In the genomic region with DNA sequence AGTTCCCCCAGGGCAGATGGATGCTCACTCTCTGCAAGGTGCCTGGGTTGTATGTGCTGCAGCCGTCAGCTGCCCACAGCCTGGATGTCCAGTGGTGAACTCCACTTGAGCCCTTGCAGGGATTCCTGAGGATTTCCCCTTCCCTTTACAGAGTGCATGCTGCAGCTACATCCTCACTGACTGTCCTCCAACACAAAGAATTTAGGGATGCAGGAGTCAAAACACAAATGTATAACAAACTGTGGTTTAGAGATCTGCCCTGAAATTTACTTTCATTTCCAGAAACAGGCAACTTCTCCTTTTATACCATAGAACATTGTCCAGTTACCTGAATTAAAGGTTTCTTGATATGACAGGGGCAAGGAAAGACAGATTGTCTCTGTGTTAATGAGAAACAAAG, we compare ENCODE assay signal across 15 mouse cellular contexts. TPM values are rescaled to one million over a fixed set of nuclear protein-coding genes. Genes with fewer than 3 reads are reported as not detected.
"Had no signal": no experiment of that assay in that cellular context is flagged by ENCODE, and none has a peak within 500 bp of the region (broad histone marks: within the 10 kb centered on the region; RNA-seq: fewer than 3 reads in every experiment).

No protein-coding gene starts in this region.

RNA-seq across cellular contexts. Expression of gene Hsd3b5, which starts 13.3 kb away (rescaled TPM):
- total RNA-seq: heart, postnatal 10 days; heart, postnatal 14 days; heart, postnatal 25 days; heart, postnatal 36 days; heart, postnatal 4 days; hematopoietic stem cell, adult 5-6 weeks; hindbrain, postnatal 0 days; layer of hippocampus, adult 18-20 months; layer of hippocampus, adult 2 months; layer of hippocampus, adult 8-10 months; layer of hippocampus, postnatal 10 days; layer of hippocampus, postnatal 14 days; layer of hippocampus, postnatal 25 days; layer of hippocampus, postnatal 36 days; left cerebral cortex, adult 18-20 months had no signal

RNA-seq across cellular contexts. Expression of gene Gm10681, which starts 28.2 kb away (rescaled TPM):
- total RNA-seq: heart, postnatal 10 days; heart, postnatal 14 days; heart, postnatal 25 days; heart, postnatal 36 days; heart, postnatal 4 days; hematopoietic stem cell, adult 5-6 weeks; hindbrain, postnatal 0 days; layer of hippocampus, adult 18-20 months; layer of hippocampus, adult 2 months; layer of hippocampus, adult 8-10 months; layer of hippocampus, postnatal 10 days; layer of hippocampus, postnatal 14 days; layer of hippocampus, postnatal 25 days; layer of hippocampus, postnatal 36 days; left cerebral cortex, adult 18-20 months had no signal
